Mouse (Mus musculus): ENCODE results near the gene Bex2. TPM values are rescaled to one million over a fixed set of nuclear protein-coding genes. Genes with fewer than 3 reads are reported as not detected.
A peak's percentile ranks its signal among the peaks of the same experiment; 100 is the strongest.

The Bex2 gene
- total RNA-seq (2021) = 10 to 100 TPM; 34.5 to 38.8 TPM
- long read RNA-seq, experiment 1, transcript Bex2-201 (3 exons, 903 nt) = major isoform, 38 of 53 reads
- long read RNA-seq, experiment 1, partial matches to known transcripts = 15 of 53 reads
- long read RNA-seq, experiment 1, other reads (novel, unspliced or antisense) = 0 of 53 reads
- long read RNA-seq, experiment 2, transcript Bex2-201 (3 exons, 903 nt) = major isoform, 20 of 32 reads
- long read RNA-seq, experiment 2, partial matches to known transcripts = 12 of 32 reads
- long read RNA-seq, experiment 2, other reads (novel, unspliced or antisense) = 0 of 32 reads

- peak; percentile 8 for DNase-seq
Measured at GRCm38 (mm10) chrX:136068020-136068419, at the start of gene Bex2. Gene Bex2 (minus strand): TSS chrX:136068236.

- peak; percentile 50 for DNase-seq
Measured at GRCm38 (mm10) chrX:136115419-136115961, 47.5 kb upstream of the Bex2 start.

DNA sequence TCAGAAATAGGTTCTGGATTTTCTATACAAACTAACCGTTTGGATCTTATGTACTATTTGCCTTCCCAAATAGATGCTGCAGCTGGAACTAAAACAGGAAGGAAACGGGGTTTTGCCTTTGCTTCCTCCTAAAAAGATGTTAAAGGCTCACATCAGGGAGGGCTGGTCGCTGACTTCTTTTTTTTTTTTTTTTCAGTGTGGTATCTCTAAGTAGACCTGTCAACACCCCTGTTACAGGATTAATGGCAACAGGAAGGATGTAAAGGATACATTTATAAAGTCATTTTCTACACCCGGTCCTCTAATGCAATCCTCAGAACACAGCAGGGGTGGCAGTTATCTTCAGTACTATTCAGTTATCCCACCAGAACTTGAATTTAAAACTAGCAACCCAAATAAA is 47.0 kb upstream of the Bex2 start:
- DNase-seq = no peak

DNA sequence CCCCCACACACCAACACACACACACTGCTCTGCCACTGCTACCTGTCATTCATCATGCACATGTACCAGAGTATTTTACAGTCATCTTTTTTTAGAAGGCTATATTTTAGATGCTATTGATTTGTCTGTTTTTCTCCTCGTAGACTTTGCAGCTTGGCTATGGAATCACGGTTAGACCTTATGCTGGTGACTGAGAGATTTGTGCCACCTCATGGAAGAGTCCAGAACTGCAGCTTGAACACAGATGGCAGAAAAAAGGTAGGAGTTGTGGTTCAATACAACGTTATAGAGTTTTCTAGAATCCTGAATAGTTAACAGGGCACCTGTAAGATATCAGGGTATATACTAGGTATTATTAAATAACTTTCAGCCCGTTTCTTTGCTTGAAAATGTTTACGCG is 39.9 kb upstream of the Bex2 start:
- peak; percentile 51 for DNase-seq

DNA sequence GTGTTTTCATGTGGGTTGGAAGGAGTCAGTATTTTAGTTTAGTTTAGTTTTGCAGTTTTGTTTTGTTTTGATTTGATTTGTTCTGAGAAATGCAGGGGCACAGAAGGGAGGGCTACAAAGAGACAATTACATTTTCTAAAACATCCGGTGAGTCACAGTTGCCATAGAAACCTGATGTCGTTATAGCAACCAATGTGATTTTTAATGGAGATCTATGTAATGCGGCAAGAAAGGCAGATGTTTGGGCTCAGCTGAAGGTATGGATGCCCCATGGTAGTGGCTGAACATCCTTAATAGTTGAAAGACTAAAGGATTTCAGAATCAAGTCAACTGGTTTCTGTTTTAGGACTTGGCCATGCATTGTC is 36.7 kb upstream of the Bex2 start:
- DNase-seq = no peak

DNA sequence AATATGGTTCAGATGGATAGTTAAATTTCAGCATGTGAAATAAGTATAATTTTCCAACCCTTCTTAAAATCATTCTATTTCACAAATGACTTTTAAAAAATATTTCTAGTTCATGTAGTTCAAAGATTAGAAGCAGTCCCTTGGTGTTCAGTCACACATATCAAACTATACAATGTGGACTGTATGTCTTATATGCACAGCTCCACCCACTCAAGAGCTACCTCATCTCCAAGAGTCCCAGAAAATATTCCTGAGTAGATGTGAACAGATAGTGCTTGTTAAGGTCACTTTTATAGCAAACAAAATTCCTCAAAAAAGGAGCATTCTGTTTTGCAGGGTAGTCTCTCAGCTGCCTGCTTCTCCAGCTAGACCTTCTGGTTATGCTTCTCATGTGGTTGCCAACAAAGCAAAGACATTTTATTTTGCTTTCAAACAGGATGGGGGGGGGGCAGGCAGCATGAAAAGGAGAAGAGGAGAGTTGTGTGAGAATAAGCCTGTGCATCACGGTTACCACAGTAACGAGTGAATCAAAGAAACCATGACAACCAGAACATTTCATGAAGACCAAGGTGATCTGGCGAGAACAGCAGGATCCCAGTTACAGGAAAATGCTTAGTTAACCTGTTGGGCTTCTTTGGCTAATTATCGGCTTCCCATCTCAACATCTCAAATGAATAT is 36.1 kb upstream of the Bex2 start:
- no peak for DNase-seq

DNA sequence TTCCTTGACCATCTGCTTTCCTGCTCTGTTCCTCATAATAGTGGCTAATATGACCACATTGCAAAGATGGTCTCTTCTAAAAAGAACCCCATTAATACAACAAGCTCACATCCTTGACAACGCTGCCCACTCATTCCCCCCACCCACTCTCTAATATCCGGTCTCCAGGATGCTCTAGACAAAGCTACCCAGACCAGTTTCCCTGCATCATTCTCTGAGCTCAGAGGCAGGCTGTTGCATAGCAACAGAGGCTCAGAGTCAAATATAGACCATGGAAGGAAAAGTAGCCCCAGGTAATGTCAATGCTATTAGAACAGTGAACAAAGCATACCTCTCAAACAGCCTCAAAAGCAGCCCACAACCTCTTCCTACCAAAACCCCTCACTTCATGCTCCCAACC is 26.4 kb upstream of the Bex2 start:
- DNase-seq = no peak

- DNase-seq = no peak
Measured at GRCm38 (mm10) chrX:136092497-136093279, 24.7 kb upstream of the Bex2 start.

- no peak for DNase-seq
Measured at GRCm38 (mm10) chrX:136085155-136085554, 17.1 kb upstream of the Bex2 start, which contains the start of gene Nxf3. Gene Nxf3 (minus strand): TSS chrX:136085255.

DNA sequence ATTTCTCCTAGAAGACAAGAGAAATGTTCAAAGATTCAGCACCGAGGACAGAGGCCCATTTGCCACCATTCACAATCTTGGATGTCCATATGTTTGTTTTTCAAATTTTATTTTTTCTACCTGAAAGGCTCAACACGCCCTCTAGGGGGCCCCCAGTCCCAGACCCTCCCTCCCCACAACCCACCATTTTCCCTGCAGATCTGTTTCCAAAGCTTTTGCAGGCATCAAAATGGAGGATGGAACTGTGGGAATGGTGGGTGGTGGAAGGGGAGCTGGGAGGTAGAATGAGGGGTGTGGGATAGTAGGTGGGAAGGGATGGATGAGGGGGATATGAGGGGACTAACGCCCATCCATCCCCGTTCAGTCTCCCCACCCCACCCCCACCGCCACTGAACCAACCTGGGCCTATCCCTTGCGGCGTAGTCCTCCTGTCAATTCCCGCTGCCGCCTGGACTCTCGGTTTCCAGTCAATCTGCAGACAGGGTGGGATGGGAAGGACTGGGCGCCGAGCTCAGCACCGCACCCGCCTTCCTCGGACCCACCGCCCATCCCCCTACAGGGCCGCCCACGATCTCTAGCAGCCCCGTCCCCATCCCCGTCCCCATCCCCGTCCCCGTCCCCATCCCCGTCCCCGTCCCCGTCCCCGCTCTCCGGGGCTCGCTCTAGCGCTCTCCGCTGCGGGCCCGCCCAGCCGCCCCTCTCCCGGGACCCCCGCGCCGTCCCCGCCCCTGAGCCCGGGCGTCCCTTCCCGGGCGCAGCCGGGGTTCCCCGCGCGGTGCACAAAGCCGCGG is 640 bp downstream of the Bex2 start:
- DNase-seq = peak; percentile 13

GRCm38 (mm10) chrX:136060698-136061097 is 7.3 kb downstream of the Bex2 start:
- DNase-seq = no peak

DNA sequence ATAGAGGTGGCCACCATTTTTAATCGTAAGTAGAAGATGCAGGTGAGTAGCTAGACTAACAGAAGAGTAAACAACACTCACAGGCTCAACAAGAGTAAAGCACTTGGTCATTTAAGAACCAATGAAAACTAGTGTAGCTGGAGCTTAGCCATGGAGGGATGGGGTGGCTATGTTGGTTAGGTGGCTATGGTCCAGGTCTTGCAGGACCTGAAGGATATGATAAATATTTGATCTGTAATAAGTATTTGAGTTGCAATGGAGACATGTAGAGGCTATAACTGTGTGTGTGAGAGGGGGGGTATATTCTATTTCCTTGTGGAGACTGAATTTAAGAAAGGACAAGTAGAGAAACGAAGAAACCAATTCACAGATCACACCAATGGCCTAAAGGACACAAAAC is 16.8 kb downstream of the Bex2 start:
- no peak for DNase-seq

GRCm38 (mm10) chrX:136047528-136047927 is 20.5 kb downstream of the Bex2 start:
- DNase-seq = peak; percentile 61

GRCm38 (mm10) chrX:136043726-136044125 is 24.3 kb downstream of the Bex2 start:
- DNase-seq = peak; percentile 14

DNA sequence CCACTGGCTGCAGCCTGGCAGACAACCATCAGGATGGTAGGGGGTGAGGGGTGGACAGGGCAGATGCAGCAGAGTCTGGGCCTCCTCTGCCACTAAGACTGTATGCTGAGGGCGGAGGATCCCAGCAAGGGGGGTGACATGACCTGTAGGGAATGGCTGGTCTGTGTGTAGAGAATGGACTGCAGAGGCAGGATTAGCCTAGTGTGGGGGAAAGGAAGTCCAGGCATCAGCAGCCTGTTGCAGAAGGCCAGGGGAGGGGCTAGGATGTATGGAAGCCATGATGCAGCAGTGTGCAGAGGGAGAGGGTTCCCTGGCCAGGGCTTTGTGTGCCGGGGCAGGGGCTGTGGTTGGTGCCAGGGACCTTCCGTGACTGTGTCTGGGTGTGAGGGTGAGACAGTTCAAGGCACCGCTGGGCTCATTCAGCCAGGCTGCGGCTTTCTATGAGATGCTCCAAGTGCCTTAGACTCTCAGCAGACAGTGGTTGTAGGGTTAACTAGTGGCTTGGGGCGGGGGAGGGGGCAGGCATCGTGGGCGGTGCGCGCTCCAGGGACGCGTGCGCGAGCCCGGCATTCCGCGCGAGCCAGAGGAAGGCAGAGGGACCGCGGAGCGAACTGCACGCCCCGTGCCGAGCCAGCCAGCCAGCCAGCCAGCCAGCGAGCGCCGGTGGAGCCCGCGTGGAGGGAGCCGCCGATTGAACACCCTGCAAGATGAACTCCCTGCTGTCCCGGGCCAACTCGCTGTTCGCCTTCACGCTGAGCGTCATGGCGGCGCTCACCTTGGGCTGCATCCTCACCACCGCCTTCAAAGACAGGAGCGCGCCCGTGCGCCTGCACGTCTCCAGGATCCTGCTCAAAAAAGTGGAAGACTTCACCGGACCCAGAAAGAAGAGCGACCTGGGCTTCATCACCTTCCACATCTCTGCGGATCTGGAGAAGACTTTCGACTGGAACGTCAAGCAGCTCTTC is 35.0 kb downstream of the Bex2 start, which contains the start of gene Arxes1:
TSS of gene Arxes1 (plus strand) at position 569 of the 965 bp plus-strand sequence.
- DNase-seq = peak; percentile 31

DNA sequence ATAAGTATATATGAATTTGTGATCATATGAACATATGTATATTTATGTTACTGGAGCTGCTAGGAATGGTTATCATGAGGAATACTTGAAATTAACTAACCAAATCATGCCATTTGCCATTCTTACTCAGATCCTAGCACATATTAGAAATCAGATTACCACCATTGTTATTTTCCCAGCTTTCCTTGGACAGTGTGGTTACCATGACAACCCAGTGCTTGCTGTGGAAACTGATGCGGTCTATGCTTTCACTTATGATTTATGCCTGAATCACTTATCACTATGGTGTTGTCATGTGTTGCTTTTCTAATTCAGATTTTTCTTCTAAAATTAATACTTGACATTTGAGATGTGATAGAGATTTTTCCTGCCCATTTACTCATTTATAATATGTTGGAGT is 37.7 kb downstream of the Bex2 start:
- no peak for DNase-seq
